Mouse (Mus musculus): ENCODE measurements at regions not wholly inside any gene's neighbourhood (a gene's known extent, or its start where the extent isn't known, plus 50 kb on each side); places are given as distances from the start of the nearest gene placed in this dataset.

- Histone ChIP-seq H3K4me2 (ENCODE audit: insufficient read depth, low read depth, poor library complexity, severe bottlenecking) (peak overlapping the region; percentile 69), H3K27ac (ENCODE audit: insufficient read depth, low read depth) (peak overlapping the region; percentile 93), H3K9me3 (replicated peaks; ENCODE audit: low read length) (peaks cover 3% of the 10 kb centered on the region), H3K36me3 (replicated peaks in 1 of 2; ENCODE audit: control insufficient read depth in 1 of 2, insufficient read depth in 1 of 2, low read length in 1 of 2) (peaks cover 3 to 19% of the 10 kb centered on the region in 2 experiments), H3K9ac (ENCODE audit: insufficient read depth, low read depth) (peak overlapping the region; percentile 63), H3K4me3 (replicated peaks in 1 of 3; ENCODE audit: low read depth in 2 of 3, low read length in 2 of 3, poor library complexity in 1 of 3) (peak overlapping the region; percentile 51 to 63 (median 53)), H3K4me1 (ENCODE audit: control insufficient read depth in 1 of 2, insufficient read depth in 2 of 2) (peaks cover 22 to 59% of the 10 kb centered on the region in 2 experiments), H3K27me3 (replicated peaks) (no peaks in the 10 kb centered on the region), H3K79me2 (replicated peaks; ENCODE audit: control insufficient read depth, extremely low read depth, insufficient read depth, poor library complexity, severe bottlenecking) (no peaks in the 10 kb centered on the region)
- TF ChIP-seq KAT2A (IDR thresholded peaks at IDR 0.05; ENCODE audit: insufficient replicate concordance, low read length) (no peak), UBTF (IDR thresholded peaks at IDR 0.05; ENCODE audit: low read depth, low read length) (no peak), TCF12 (IDR thresholded peaks at IDR 0.05; ENCODE audit: low read depth, low read length) (peak; percentile 32; the same call in 1 of the 2 replicates), USF1 (IDR thresholded peaks at IDR 0.05; ENCODE audit: low read depth, low read length) (no peak), JUND (conservative IDR thresholded peaks at IDR 0.05; ENCODE audit: low read depth, low read length) (no peak), SIN3A (IDR thresholded peaks at IDR 0.05; ENCODE audit: low read length) (peak; percentile 55; the same call in 1 of the 2 replicates), POLR2A (IDR thresholded peaks at IDR 0.05; ENCODE audit: low read depth, low read length) (no peak; the same call in none of the 2 replicates), TBP (conservative IDR thresholded peaks at IDR 0.05; ENCODE audit: low read depth, low read length) (peak; percentile 80), MXI1 (IDR thresholded peaks at IDR 0.05; ENCODE audit: low read depth, low read length) (peak; percentile 13; the same call in 1 of the 2 replicates), ELF1 (IDR thresholded peaks at IDR 0.05; ENCODE audit: low read depth, low read length) (peak; percentile 64), ZMIZ1 (IDR thresholded peaks at IDR 0.05; ENCODE audit: low read depth, low read length) (0 out of 2 replicates have a peak, but pooled peaks have one; percentile 27), NELFE (IDR thresholded peaks at IDR 0.05; ENCODE audit: low read depth, low read length) (peak; percentile 42; the same call in 1 of the 2 replicates), CHD1 (IDR thresholded peaks at IDR 0.05; ENCODE audit: low read depth, low read length) (no peak; the same call in 1 of the 2 replicates), CHD2 (IDR thresholded peaks at IDR 0.05; ENCODE audit: low read length) (peak; percentile 14; the same call in 1 of the 2 replicates)
- dilution Hi-C loops (cut with MboI; ENCODE audit: extremely low pct_ligation_motif_present, extremely low pct_unique_long_range_greater_than_20kb, low sequenced_read_pairs) (no loop called here), in situ Hi-C loops (cut with MboI; ENCODE audit: low pct_ligation_motif_present, low pct_unique_long_range_greater_than_20kb, low sequenced_read_pairs) (no loop called here)
- peak; percentile 68 for DNase-seq (ENCODE audit: extremely low read depth)
These were observed 68.4 kb upstream of the Dusp5 start for GRCm38 (mm10) chr19:53460312-53461024.

GRCm38 (mm10) chr19:53459407-53459788, 69.0 kb upstream of the Smndc1 start:
- dilution Hi-C loops (cut with MboI; ENCODE audit: extremely low pct_ligation_motif_present, extremely low pct_unique_long_range_greater_than_20kb, low sequenced_read_pairs), result no loop called here
- TF ChIP-seq MEF2A (IDR thresholded peaks at IDR 0.05; ENCODE audit: borderline replicate concordance, low read depth, low read length) (no peak), MAZ (IDR thresholded peaks at IDR 0.05; ENCODE audit: low read depth, low read length) (no peak), ZNF384 (IDR thresholded peaks at IDR 0.05; ENCODE audit: low read depth, low read length) (no peak), ETS1 (conservative IDR thresholded peaks at IDR 0.05; ENCODE audit: low read depth, low read length) (no peak), ZC3H11A (IDR thresholded peaks at IDR 0.05; ENCODE audit: low read depth, low read length) (no peak)

More at GRCm38 (mm10) chr19:53459407-53459788, 69.0 kb upstream of the Smndc1 start:
- H3K79me2 ChIP-seq (replicated peaks; ENCODE audit: control insufficient read depth, extremely low read depth, insufficient read depth, poor library complexity, severe bottlenecking), result no peaks in the 10 kb centered on the region
- H3K9ac ChIP-seq (ENCODE audit: insufficient read depth, low read depth), result no peak overlapping the region
- H3K27me3 ChIP-seq (replicated peaks), result no peaks in the 10 kb centered on the region
- no peak overlapping the region for H3K4me3 ChIP-seq (replicated peaks in 1 of 3; ENCODE audit: low read depth in 2 of 3, low read length in 2 of 3, poor library complexity in 1 of 3)
- no peaks in the 10 kb centered on the region for H3K9me3 ChIP-seq (replicated peaks; ENCODE audit: low read length)
- H3K4me1 ChIP-seq (ENCODE audit: control insufficient read depth in 1 of 2, insufficient read depth in 2 of 2), result peaks cover 24 to 61% of the 10 kb centered on the region in 2 experiments
- no peak for DNase-seq (ENCODE audit: extremely low read depth)
- peaks cover 3 to 19% of the 10 kb centered on the region in 2 experiments for H3K36me3 ChIP-seq (replicated peaks in 1 of 2; ENCODE audit: control insufficient read depth in 1 of 2, insufficient read depth in 1 of 2, low read length in 1 of 2)
- in situ Hi-C loops (cut with MboI; ENCODE audit: low pct_ligation_motif_present, low pct_unique_long_range_greater_than_20kb, low sequenced_read_pairs), result no loop called here
- no peak overlapping the region for H3K4me2 ChIP-seq (ENCODE audit: insufficient read depth, low read depth, poor library complexity, severe bottlenecking)
- no peak overlapping the region for H3K27ac ChIP-seq (ENCODE audit: insufficient read depth, low read depth)
